Mouse (Mus musculus) liver, embryonic 14 days (tissue): ENCODE data around the gene Arsg. TPM values are rescaled to one million over a fixed set of nuclear protein-coding genes. Genes with fewer than 3 reads are reported as not detected.

ENCODE experiments used
- polyA plus RNA-seq: library from polyadenylated mRNA; depleted of rRNA; stranded (reverse); fragments of >200 nt; gene quantifications from 2 replicates; pipeline ENCODE4 v1.2.3, GENCODE M21; 2012; rRNA removed

Arsg gene
- 2.1 and 2.7 TPM in 2 replicates for polyA plus RNA-seq

DNA sequence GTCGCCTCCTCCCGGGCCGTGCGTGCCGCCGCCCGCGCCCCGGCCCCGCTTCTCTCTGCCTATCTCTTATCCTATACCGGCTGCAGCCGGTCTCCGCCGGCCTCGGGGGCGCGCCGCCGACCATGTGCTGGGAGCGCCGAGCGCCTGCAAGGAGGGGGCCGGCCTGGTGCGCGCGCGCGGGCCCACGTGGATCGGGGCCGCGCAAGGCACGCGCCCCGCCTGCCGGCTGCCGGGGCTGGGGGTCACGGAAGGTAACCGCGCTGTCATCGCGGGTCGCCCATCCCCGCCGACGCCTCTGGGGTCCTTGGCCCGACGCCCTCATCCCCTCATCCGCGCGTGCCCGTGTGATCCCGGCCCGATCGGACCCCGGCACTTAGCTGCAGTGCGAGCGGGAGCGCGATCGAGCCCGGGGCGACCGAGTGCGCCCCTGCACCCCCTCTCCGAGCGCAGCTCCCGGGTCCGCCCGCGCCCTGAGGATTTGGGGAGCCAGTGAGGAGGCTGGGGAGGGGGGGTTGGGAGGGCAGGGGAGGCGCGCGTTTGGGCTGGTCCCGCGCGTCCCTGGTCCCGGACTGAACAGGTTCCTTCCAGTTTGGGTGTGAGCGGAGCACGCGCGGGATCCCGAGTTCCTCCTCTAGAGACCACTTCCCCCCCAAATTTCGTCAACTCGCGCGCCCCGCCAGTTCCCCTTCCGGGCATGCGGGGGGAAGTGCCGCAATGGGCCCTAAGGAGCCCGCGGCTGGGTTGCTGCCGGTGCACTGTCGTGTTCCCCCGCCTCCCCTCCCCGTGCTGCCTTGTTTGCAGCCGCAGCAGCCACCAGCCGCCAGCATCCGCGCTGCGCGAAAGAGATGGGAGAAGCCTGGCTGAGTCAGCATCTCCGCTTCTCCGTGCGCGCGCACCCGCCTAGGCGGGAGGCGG lies at the start of gene Arsg, which contains the start of gene Slc16a6:
TSS of gene Arsg (plus strand) at position 204 of the 915 bp plus-strand sequence.
TSS of gene Slc16a6 (minus strand) at position 428 of the 915 bp plus-strand sequence.

GRCm38 (mm10) chr11:109425392-109426271 lies 47.5 kb upstream of the Arsg start, which contains the start of gene Amz2:
Gene Amz2, plus strand, starts transcription at chr11:109425946.

GRCm38 (mm10) chr11:109611303-109612149 lies 138.4 kb downstream of the Arsg start, which contains the start of gene Wipi1:
Gene Wipi1, minus strand, starts transcription at chr11:109611967.

Other genes with a start within 250 kb of the Arsg start
- 0.06 and 0.08 TPM in 2 replicates for gene Rgs9, start 175.2 kb upstream of the Arsg start, polyA plus RNA-seq
- gene Gna13, start 110.5 kb upstream of the Arsg start, polyA plus RNA-seq = 9.0 and 10.1 TPM in 2 replicates
- gene 9930022D16Rik, start 59.5 kb upstream of the Arsg start, polyA plus RNA-seq = not detected in 2 replicates
- 13.3 and 13.7 TPM in 2 replicates for gene Amz2, start 47.4 kb upstream of the Arsg start, polyA plus RNA-seq
- 5.3 and 9.4 TPM in 2 replicates for gene Slc16a6, start 224 bp downstream of the Arsg start, polyA plus RNA-seq
- gene Wipi1, start 138.6 kb downstream of the Arsg start, polyA plus RNA-seq = 12.8 TPM in 2 replicates
- 43.5 and 48.6 TPM in 2 replicates for gene Prkar1a, start 176.0 kb downstream of the Arsg start, polyA plus RNA-seq
- gene Fam20a, start 248.9 kb downstream of the Arsg start, polyA plus RNA-seq = 2.0 and 2.8 TPM in 2 replicates